Mouse (Mus musculus): ENCODE results near the gene Snrpf. TPM values are rescaled to one million over a fixed set of nuclear protein-coding genes. Genes with fewer than 3 reads are reported as not detected.

Gene Snrpf
- total and polyA plus RNA-seq, 2 experiments, result 13.7 to 14.5 TPM

GRCm38 (mm10) chr10:93544172-93544571, 45.3 kb downstream of the Snrpf start:
- Histone ChIP-seq H3K79me2 (ENCODE audit: control insufficient read depth, insufficient read depth, low read length) (no peaks in the 10 kb centered on the region), H3K27me3 (ENCODE audit: control insufficient read depth, insufficient read depth, low read length) (no peaks in the 10 kb centered on the region), H3K4me3 (ENCODE audit: insufficient read depth, low read depth, low read length) (no peak overlapping the region), H3K9ac (ENCODE audit: low read depth, low read length) (0 out of 2 replicates have a peak overlapping the region, but pooled peaks have one; percentile 36), H3K4me1 (ENCODE audit: control insufficient read depth, insufficient read depth, low read length) (peaks cover 13% of the 10 kb centered on the region), H3K36me3 (ENCODE audit: control insufficient read depth, insufficient read depth, low read length) (no peaks in the 10 kb centered on the region), H3K27ac (replicated peaks; ENCODE audit: insufficient read depth, low read depth, low read length) (peak overlapping the region; percentile 78)
- WGBS, result 32% methylated on average over 5 of the region's 5 CpGs
- no peak for TF ChIP-seq CTCF (IDR thresholded peaks at IDR 0.05; ENCODE audit: low read depth, low read length)
- no peak for TF ChIP-seq POLR2A (IDR thresholded peaks at IDR 0.05; ENCODE audit: extremely low read depth, insufficient read depth, low read length)
- DNase-seq (ENCODE audit: extremely low read depth, low read depth, low spot score), result peak; percentile 61

- 20% methylated on average over 6 of the region's 6 CpGs for WGBS
- DNase-seq (ENCODE audit: extremely low read depth, low read depth, low spot score), result peak; percentile 97
- Histone ChIP-seq H3K4me1 (ENCODE audit: control insufficient read depth, insufficient read depth, low read length) (peaks cover 13% of the 10 kb centered on the region), H3K27me3 (ENCODE audit: control insufficient read depth, insufficient read depth, low read length) (no peaks in the 10 kb centered on the region), H3K79me2 (ENCODE audit: control insufficient read depth, insufficient read depth, low read length) (no peaks in the 10 kb centered on the region), H3K27ac (replicated peaks; ENCODE audit: insufficient read depth, low read depth, low read length) (peak overlapping the region; percentile 74), H3K4me3 (ENCODE audit: insufficient read depth, low read depth, low read length) (no peak overlapping the region), H3K36me3 (ENCODE audit: control insufficient read depth, insufficient read depth, low read length) (no peaks in the 10 kb centered on the region), H3K9ac (ENCODE audit: low read depth, low read length) (no peak overlapping the region)
- TF ChIP-seq POLR2A (IDR thresholded peaks at IDR 0.05; ENCODE audit: extremely low read depth, insufficient read depth, low read length), result no peak
- TF ChIP-seq CTCF (IDR thresholded peaks at IDR 0.05; ENCODE audit: low read depth, low read length), result no peak
These were observed 46.3 kb downstream of the Snrpf start for GRCm38 (mm10) chr10:93543176-93543575.

DNA sequence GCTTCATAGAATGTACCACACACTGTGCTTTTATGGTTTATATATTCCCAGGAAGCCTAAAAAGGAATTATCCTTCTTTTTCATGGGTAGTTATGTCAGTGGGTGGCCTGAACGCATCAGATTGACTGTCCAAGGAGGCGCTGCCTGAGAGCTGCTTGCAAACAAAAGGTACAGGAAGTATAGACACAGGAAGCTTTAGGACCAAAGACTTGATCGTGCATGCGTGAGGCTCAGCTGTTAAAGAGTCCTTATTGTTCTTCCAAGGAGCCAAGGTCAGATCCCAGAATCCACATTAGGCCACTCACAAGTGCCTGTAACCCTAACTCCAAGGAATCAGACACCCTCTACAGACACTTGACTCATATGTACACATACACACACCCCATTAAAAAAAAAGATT, 47.1 kb downstream of the Snrpf start:
- Histone ChIP-seq H3K79me2 (ENCODE audit: control insufficient read depth, insufficient read depth, low read length) (no peaks in the 10 kb centered on the region), H3K4me3 (ENCODE audit: insufficient read depth, low read depth, low read length) (no peak overlapping the region), H3K36me3 (ENCODE audit: control insufficient read depth, insufficient read depth, low read length) (no peaks in the 10 kb centered on the region), H3K9ac (ENCODE audit: low read depth, low read length) (no peak overlapping the region), H3K4me1 (ENCODE audit: control insufficient read depth, insufficient read depth, low read length) (peaks cover 17% of the 10 kb centered on the region), H3K27ac (replicated peaks; ENCODE audit: insufficient read depth, low read depth, low read length) (peak overlapping the region; percentile 46), H3K27me3 (ENCODE audit: control insufficient read depth, insufficient read depth, low read length) (no peaks in the 10 kb centered on the region)
- 81% methylated on average over 4 of the region's 4 CpGs for WGBS
- TF ChIP-seq POLR2A (IDR thresholded peaks at IDR 0.05; ENCODE audit: extremely low read depth, insufficient read depth, low read length) (no peak), CTCF (IDR thresholded peaks at IDR 0.05; ENCODE audit: low read depth, low read length) (no peak)
- DNase-seq (ENCODE audit: extremely low read depth, low read depth, low spot score), result no peak

GRCm38 (mm10) chr10:93541585-93541984, 47.9 kb downstream of the Snrpf start:
- no peaks in the 10 kb centered on the region for H3K27me3 ChIP-seq (ENCODE audit: control insufficient read depth, insufficient read depth, low read length)
- WGBS, result 89% methylated on average over 1 of the region's 1 CpGs
- no peak overlapping the region for H3K4me3 ChIP-seq (ENCODE audit: insufficient read depth, low read depth, low read length)
- H3K9ac ChIP-seq (ENCODE audit: low read depth, low read length), result no peak overlapping the region
- peaks cover 21% of the 10 kb centered on the region for H3K4me1 ChIP-seq (ENCODE audit: control insufficient read depth, insufficient read depth, low read length)
- TF ChIP-seq POLR2A (IDR thresholded peaks at IDR 0.05; ENCODE audit: extremely low read depth, insufficient read depth, low read length) (no peak), CTCF (IDR thresholded peaks at IDR 0.05; ENCODE audit: low read depth, low read length) (no peak)
- no peaks in the 10 kb centered on the region for H3K36me3 ChIP-seq (ENCODE audit: control insufficient read depth, insufficient read depth, low read length)
- no peak overlapping the region for H3K27ac ChIP-seq (replicated peaks; ENCODE audit: insufficient read depth, low read depth, low read length)
- no peaks in the 10 kb centered on the region for H3K79me2 ChIP-seq (ENCODE audit: control insufficient read depth, insufficient read depth, low read length)
- no peak for DNase-seq (ENCODE audit: extremely low read depth, low read depth, low spot score)

GRCm38 (mm10) chr10:93540431-93541210, 48.9 kb downstream of the Snrpf start, which contains the start of gene Ccdc38:
TSS of gene Ccdc38 (plus strand) at chr10:93540632.
- peak; percentile 91 for DNase-seq (ENCODE audit: extremely low read depth, low read depth, low spot score)
- TF ChIP-seq CTCF (IDR thresholded peaks at IDR 0.05; ENCODE audit: low read depth, low read length) (no peak), POLR2A (IDR thresholded peaks at IDR 0.05; ENCODE audit: extremely low read depth, insufficient read depth, low read length) (no peak)
- Histone ChIP-seq H3K4me1 (ENCODE audit: control insufficient read depth, insufficient read depth, low read length) (peaks cover 23% of the 10 kb centered on the region), H3K4me3 (ENCODE audit: insufficient read depth, low read depth, low read length) (peak within 1 kb of the TSS; percentile 63), H3K79me2 (ENCODE audit: control insufficient read depth, insufficient read depth, low read length) (no peaks in the 10 kb centered on the region), H3K27ac (replicated peaks; ENCODE audit: insufficient read depth, low read depth, low read length) (peak within 1 kb of the TSS; percentile 92), H3K9ac (ENCODE audit: low read depth, low read length) (peak within 1 kb of the TSS; percentile 80), H3K27me3 (ENCODE audit: control insufficient read depth, insufficient read depth, low read length) (no peaks in the 10 kb centered on the region), H3K36me3 (ENCODE audit: control insufficient read depth, insufficient read depth, low read length) (peaks cover 2% of the 10 kb centered on the region; the same call in 1 of the 2 replicates)
- 18% methylated on average over 17 of the region's 17 CpGs for WGBS

Data from liver, adult 2 months (tissue).